Mouse (Mus musculus) splenic B cell, adult 2 months (primary cell): ENCODE data around the gene Ikzf3.

ENCODE experiments used
- DNase-seq: peaks from one replicate; pipeline ENCODE4 v3.0.0-alpha.2; 2011; ENCODE audit warnings: low read depth, low spot score
- H3K27me3 ChIP-seq: 2 replicates; pipeline ENCODE4 v1.6.1; 2012; ENCODE audit warnings: mild to moderate bottlenecking, low read length, moderate library complexity, mixed read lengths; ENCODE audit not compliant: control insufficient read depth, poor library complexity, insufficient read depth, severe bottlenecking
- H3K36me3 ChIP-seq: 2 replicates; pipeline ENCODE4 v1.6.1; 2012; ENCODE audit warnings: mild to moderate bottlenecking, low read length, moderate library complexity, mixed read lengths; ENCODE audit not compliant: control insufficient read depth, poor library complexity, insufficient read depth, severe bottlenecking

Ikzf3 gene

GRCm38 (mm10) chr11:98582551-98583264 lies 36.9 kb upstream of the Ikzf3 start:
- Histone ChIP-seq H3K27me3 (no peaks in the 10 kb centered on the region), H3K36me3 (no peaks in the 10 kb centered on the region; the same call in 1 of the 2 replicates)
- DNase-seq = no peak

DNA sequence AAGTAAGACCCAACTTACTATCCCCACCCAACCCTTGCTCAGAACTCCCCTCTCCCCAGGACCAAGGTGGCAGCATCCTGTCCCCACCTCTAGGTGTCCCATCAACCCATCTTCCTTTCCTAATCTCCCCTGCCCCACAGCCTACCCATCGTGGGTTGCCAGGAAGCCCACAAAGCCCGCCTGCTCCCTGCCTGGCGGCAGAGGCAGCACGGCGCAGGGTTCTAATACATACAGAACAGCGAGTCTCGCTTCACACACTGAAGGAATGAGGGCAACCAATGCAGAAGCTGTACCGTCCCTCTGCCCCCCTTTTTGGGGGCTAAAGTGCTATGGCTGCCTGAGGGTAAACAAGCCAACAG lies 36.2 kb upstream of the Ikzf3 start:
- DNase-seq = no peak
- no peaks in the 10 kb centered on the region; the same call in 1 of the 2 replicates for H3K36me3 ChIP-seq
- no peaks in the 10 kb centered on the region for H3K27me3 ChIP-seq

DNA sequence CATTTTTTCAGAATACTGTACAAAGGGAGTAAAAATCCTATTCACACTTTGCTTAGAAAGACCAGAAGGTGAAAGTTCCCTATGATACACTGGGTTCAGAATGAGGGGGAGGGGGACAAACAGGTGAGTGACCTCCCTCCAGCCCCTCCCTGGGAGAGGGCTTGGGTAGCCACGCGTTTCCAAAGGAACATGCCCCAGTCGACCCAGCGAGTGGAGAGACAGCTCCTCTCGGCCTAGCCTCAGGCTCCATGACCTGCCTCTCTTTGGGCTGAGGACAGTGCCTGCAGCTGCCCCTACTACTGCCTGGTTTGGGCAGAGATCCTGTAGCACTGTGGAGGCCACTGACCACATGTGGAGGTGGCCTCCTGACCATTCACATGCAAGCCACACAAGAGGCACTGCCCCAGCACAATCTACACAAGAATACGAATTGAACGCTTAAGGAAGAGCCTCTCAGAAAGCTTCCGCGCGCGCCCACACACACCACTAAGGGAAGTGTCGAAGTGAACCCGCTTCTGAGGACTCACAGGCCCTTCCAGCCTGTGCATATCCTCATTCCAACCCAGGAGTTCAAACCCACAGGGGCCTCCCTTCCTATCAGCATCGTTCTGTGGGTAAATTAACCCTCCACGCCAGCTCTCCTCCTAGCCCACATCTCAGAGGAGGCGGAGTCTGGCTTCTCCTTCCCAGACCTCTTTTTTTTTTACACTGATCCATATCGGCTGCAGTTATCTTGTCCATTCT lies 35.6 kb upstream of the Ikzf3 start:
- Histone ChIP-seq H3K36me3 (no peaks in the 10 kb centered on the region; the same call in 1 of the 2 replicates), H3K27me3 (no peaks in the 10 kb centered on the region)
- DNase-seq = no peak

GRCm38 (mm10) chr11:98580301-98581121 lies 34.7 kb upstream of the Ikzf3 start:
- Histone ChIP-seq H3K36me3 (no peaks in the 10 kb centered on the region; the same call in 1 of the 2 replicates), H3K27me3 (no peaks in the 10 kb centered on the region)
- DNase-seq = no peak

GRCm38 (mm10) chr11:98577776-98578175 lies 31.9 kb upstream of the Ikzf3 start:
- Histone ChIP-seq H3K27me3 (no peaks in the 10 kb centered on the region), H3K36me3 (no peaks in the 10 kb centered on the region; the same call in 1 of the 2 replicates)
- no peak for DNase-seq

DNA sequence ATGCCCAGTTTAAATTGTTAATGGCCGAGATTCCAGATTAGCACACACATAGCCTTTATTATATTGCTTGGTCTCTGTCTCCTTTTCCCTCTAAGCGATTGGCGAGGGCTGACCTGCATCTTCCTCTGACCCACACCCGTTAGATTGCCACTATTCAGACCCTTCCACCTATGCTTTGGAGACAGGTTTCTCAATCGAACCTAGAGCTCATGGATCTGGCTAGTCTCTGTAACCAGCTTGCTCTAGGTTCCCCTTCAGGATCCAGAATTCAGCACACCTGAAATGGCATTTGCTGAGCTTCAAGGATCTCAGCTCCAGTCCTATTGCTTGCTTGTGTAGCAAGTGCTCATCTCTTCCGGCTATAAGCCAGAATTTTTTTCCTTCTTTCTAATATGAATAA lies 23.6 kb upstream of the Ikzf3 start:
- Histone ChIP-seq H3K36me3 (no peaks in the 10 kb centered on the region), H3K27me3 (no peaks in the 10 kb centered on the region)
- DNase-seq = no peak

- Histone ChIP-seq H3K36me3 (no peaks in the 10 kb centered on the region), H3K27me3 (no peaks in the 10 kb centered on the region)
- DNase-seq = peak; percentile 47
Observed at GRCm38 (mm10) chr11:98568326-98568725, 22.5 kb upstream of the Ikzf3 start.

DNA sequence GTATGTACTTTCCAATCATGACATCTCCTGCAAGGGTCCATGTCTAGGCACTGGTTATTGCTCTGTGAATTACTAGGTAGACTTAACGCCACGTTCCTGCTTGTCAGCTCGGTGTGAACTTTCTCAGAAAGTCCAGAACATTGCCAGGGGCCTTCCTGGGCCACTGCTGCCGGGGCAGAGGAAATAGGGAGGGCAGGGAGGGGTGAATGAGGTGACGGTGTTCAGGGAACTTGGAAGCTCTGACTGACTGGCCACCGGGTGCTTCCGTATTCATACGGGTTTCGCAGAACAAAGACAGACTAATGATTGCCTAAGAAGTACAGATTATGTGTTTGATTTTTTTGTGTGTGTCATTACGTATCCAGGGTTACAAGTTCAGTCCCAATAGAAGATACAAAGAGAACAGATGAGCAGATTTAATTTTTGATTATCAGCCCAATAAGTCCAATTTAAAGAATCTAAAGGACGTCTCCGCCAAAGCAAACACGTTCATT lies 18.1 kb upstream of the Ikzf3 start:
- DNase-seq = no peak
- H3K27me3 ChIP-seq = no peaks in the 10 kb centered on the region
- H3K36me3 ChIP-seq = no peaks in the 10 kb centered on the region

- Histone ChIP-seq H3K27me3 (no peaks in the 10 kb centered on the region), H3K36me3 (no peaks in the 10 kb centered on the region)
- DNase-seq = no peak
Observed at GRCm38 (mm10) chr11:98563025-98563424, 17.2 kb upstream of the Ikzf3 start.

DNA sequence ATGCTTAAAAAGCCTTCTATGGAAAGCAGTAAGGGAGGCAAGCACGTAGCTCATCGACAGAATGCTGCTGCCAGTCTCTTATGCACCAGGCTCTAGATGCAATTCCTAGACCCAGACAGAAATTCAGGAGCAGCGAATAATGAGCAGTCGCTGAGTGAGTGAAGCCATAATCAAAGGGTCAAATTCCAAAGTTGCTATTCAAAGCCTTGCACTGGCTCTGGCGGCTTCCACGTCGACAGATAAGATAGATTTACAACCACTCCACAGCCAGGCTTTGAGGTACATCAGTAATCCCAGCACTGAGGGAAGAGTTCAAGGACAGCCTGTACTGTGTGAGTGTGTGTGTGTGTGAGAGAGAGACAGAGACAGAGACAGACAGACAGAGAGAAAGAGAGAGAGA lies 15.1 kb upstream of the Ikzf3 start:
- H3K27me3 ChIP-seq = no peaks in the 10 kb centered on the region
- DNase-seq = no peak
- no peaks in the 10 kb centered on the region for H3K36me3 ChIP-seq

GRCm38 (mm10) chr11:98555124-98555700 lies 9.4 kb upstream of the Ikzf3 start:
- DNase-seq = peak; percentile 66
- Histone ChIP-seq H3K36me3 (no peaks in the 10 kb centered on the region), H3K27me3 (no peaks in the 10 kb centered on the region)

GRCm38 (mm10) chr11:98553966-98554365 lies 8.1 kb upstream of the Ikzf3 start:
- DNase-seq = no peak
- no peaks in the 10 kb centered on the region for H3K27me3 ChIP-seq

DNA sequence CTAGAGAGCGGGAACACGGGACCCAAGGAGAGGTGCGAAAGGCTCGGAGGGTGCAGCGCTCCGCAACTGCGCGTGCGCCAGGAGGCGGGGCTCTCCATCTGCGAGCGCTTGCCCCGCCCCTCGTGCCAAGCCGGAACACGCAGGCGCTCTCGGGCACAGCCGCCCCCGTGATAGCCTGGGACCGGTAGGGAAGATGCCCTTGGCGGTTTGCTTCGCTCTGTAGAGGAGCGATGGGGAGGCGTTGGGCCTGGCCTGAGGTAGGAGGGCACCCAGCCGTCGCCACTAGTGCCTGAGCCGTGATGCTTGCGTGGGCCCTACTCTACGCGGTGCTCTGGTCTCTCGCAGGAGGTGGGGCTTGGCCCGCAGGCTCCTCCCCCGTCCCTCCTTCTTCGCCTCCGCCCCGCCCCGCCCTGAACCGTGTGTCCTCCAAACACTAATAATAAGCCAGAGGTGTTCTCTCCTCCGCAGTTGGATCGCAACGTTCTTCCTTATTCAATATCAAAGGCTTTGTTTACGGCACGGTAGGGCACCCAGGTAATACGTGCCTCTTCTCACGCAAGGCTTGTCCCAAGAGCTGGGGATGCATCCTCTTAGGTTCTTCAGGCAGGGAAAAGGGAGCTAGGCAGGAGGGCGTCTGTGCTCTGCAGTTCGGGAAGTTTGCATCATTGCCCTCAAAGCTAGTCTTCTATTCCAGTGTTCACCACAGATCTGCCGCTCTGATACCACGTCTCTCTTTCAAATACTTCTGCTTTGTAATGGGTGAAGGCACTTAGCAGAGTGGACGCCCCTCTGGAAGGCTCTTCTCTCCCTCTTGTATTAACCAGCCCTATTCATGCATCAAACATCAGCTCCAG lies 5.4 kb upstream of the Ikzf3 start, which contains the start of gene Zpbp2:
Gene Zpbp2, plus strand, starts transcription at position 123 of the 854 bp plus-strand sequence.
- no peaks in the 10 kb centered on the region for H3K36me3 ChIP-seq
- peak; percentile 97 for DNase-seq
- H3K27me3 ChIP-seq = no peaks in the 10 kb centered on the region

More at GRCm38 (mm10) chr11:98553966-98554365, 8.1 kb upstream of the Ikzf3 start:
- no peaks in the 10 kb centered on the region for H3K36me3 ChIP-seq
